Mouse (Mus musculus) liver, adult 2 months (tissue): Measurements from ENCODE around the gene Nlrp3. TPM values are rescaled to one million over a fixed set of nuclear protein-coding genes. Genes with fewer than 3 reads are reported as not detected.

ENCODE experiments used
- DNase-seq: peaks from one replicate; pipeline ENCODE4 v3.0.0-alpha.2; 2011; ENCODE audit warnings: low read depth, low spot score; ENCODE audit errors: extremely low read depth
- H3K27ac ChIP-seq: fragments of 200-500 bp; replicated peaks from 2 replicates; pipeline ENCODE4 v1.5.1; 2012; ENCODE audit warnings: low read depth, mild to moderate bottlenecking, control low read depth, inconsistent platforms, low read length; ENCODE audit not compliant: insufficient read depth
- H3K27me3 ChIP-seq: fragments of 200-500 bp; 2 replicates; pipeline ENCODE4 v1.6.1; 2012; ENCODE audit warnings: mild to moderate bottlenecking, moderate library complexity, low read length, inconsistent platforms; ENCODE audit not compliant: control insufficient read depth, insufficient read depth
- H3K36me3 ChIP-seq: fragments of 200-500 bp; 2 replicates; pipeline ENCODE4 v1.6.1; 2012; ENCODE audit warnings: low read length, inconsistent platforms; ENCODE audit not compliant: control insufficient read depth, insufficient read depth
- H3K4me1 ChIP-seq: fragments of 200-500 bp; 2 replicates; pipeline ENCODE4 v1.6.1; 2011; ENCODE audit warnings: low read length; ENCODE audit not compliant: control insufficient read depth, insufficient read depth
- H3K4me3 ChIP-seq: fragments of 200-500 bp; 2 replicates; pipeline ENCODE4 v1.5.1; 2011; ENCODE audit warnings: low read depth, mild to moderate bottlenecking, control low read depth, low read length, moderate library complexity; ENCODE audit not compliant: insufficient read depth
- H3K79me2 ChIP-seq: fragments of 200-500 bp; 2 replicates; pipeline ENCODE4 v1.6.1; 2012; ENCODE audit warnings: inconsistent platforms, mild to moderate bottlenecking, low read length, moderate library complexity; ENCODE audit not compliant: control insufficient read depth, insufficient read depth
- H3K9ac ChIP-seq: fragments of 200-500 bp; 2 replicates; pipeline ENCODE4 v1.6.1; 2012; ENCODE audit warnings: low read depth, mild to moderate bottlenecking, control low read depth, inconsistent platforms, low read length
- CTCF ChIP-seq: fragments of 200-500 bp; IDR thresholded peaks from 2 replicates; pipeline ENCODE4 v1.5.1; 2011; ENCODE audit warnings: low read depth, low read length, control low read depth
- POLR2A ChIP-seq: fragments of 200-500 bp; IDR thresholded peaks from 2 replicates; pipeline ENCODE4 v1.6.1; 2011; ENCODE audit warnings: low read length, control low read depth; ENCODE audit not compliant: insufficient read depth; ENCODE audit errors: extremely low read depth
- WGBS: fragments of 180-500 bp; shearing (Covaris S2); methylation state at CpG from one replicate; pipeline ENCODE4 v1.1.7; 2018; 5-methylcytosine and 5-hydroxymethylcytosine counted together
- polyA plus RNA-seq: library from polyadenylated mRNA; depleted of rRNA; stranded (reverse); fragments of >200 nt; gene quantifications from 2 replicates; pipeline ENCODE4 v1.2.3, GENCODE M21; 2012; rRNA removed
- total RNA-seq: library from RNA; depleted of rRNA; stranded (reverse); fragments of >200 nt; gene quantifications from 2 replicates; pipeline ENCODE4 v1.2.3, GENCODE M21; 2014; rRNA removed

Nlrp3 gene
- total RNA-seq, result 0.55 and 0.60 TPM in 2 replicates
- 0.14 and 0.44 TPM in 2 replicates for polyA plus RNA-seq

GRCm38 (mm10) chr11:59541324-59541723 lies at the start of gene Nlrp3:
Gene Nlrp3 (plus strand): TSS chr11:59541568.
- TF ChIP-seq POLR2A, result no peak
- TF ChIP-seq CTCF, result no peak
- WGBS, result 74% methylated on average over 3 of the region's 3 CpGs
- Histone ChIP-seq H3K4me3 (peak within 1 kb of the TSS; percentile 33; the same call in 1 of the 2 replicates), H3K79me2 (no peaks in the 10 kb centered on the region), H3K27me3 (no peaks in the 10 kb centered on the region), H3K9ac (no peak within 1 kb of the TSS), H3K27ac (peak within 1 kb of the TSS; percentile 19; the same call in 1 of the 2 replicates), H3K36me3 (no peaks in the 10 kb centered on the region), H3K4me1 (no peaks in the 10 kb centered on the region)
- peak; percentile 29 for DNase-seq

DNA sequence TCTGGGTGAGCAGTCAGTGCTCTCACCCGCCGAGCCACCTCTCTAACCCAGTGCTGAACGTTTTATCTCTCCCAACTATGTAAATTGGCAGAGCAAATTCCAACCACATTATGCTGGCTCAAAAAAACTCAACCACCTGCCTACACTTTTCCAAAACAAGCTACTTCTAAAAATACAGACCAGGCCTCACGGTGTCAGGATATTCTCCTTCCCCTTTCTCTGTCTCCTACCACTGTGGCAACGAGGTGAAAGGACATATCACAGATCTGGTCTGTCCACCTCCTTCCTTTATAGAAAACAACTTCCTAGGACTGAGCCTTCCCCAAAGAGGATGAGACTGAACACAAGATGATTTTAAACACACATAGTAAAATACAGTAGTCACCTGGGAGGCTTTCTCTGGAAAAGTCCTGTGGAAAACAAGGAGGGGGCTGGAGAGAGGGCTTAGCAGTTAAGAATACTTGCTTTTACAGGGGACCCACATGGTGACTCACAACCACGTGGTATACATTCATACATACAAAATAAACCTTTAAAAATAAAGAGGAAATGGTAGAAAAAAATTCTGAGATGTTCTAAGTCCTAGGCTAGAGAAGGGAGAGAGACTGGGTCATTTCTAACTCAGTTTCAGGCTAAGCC lies 44.6 kb upstream of the Nlrp3 start:
- Histone ChIP-seq H3K4me1 (no peaks in the 10 kb centered on the region), H3K4me3 (no peak overlapping the region), H3K36me3 (peaks cover 46% of the 10 kb centered on the region), H3K9ac (no peak overlapping the region), H3K27ac (no peak overlapping the region), H3K79me2 (no peaks in the 10 kb centered on the region), H3K27me3 (no peaks in the 10 kb centered on the region)
- TF ChIP-seq CTCF, result no peak
- TF ChIP-seq POLR2A, result no peak
- no peak for DNase-seq
- 75% methylated on average over 6 of the region's 6 CpGs for WGBS

DNA sequence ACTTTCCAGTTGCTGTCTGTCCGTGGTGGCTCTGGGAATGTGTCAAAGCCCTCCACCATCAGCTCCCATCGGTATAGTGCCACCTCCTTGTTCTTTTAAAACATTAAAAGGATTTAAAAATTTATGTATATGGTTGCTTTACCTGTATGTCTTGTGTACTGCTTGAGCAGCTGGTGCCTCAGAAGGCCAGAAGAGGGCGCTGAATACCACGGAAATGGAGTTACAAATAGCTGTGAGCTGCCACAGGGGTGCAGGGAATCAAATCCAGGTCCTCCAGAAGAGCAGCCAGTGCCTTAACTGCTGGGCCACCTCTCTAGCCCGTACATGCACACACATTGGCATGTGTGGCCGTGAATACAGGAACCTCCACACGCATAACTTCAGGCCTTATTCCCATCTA lies 43.6 kb upstream of the Nlrp3 start:
- no peak; the same call in 1 of the 2 replicates for TF ChIP-seq CTCF
- no peak for TF ChIP-seq POLR2A
- H3K4me3 ChIP-seq, result no peak overlapping the region
- no peak for DNase-seq
- H3K4me1 ChIP-seq, result no peaks in the 10 kb centered on the region
- no peak overlapping the region for H3K27ac ChIP-seq
- 94% methylated on average over 7 of the region's 7 CpGs for WGBS
- no peaks in the 10 kb centered on the region for H3K27me3 ChIP-seq
- H3K79me2 ChIP-seq, result no peaks in the 10 kb centered on the region
- H3K36me3 ChIP-seq, result peaks cover 47% of the 10 kb centered on the region
- H3K9ac ChIP-seq, result no peak overlapping the region

DNA sequence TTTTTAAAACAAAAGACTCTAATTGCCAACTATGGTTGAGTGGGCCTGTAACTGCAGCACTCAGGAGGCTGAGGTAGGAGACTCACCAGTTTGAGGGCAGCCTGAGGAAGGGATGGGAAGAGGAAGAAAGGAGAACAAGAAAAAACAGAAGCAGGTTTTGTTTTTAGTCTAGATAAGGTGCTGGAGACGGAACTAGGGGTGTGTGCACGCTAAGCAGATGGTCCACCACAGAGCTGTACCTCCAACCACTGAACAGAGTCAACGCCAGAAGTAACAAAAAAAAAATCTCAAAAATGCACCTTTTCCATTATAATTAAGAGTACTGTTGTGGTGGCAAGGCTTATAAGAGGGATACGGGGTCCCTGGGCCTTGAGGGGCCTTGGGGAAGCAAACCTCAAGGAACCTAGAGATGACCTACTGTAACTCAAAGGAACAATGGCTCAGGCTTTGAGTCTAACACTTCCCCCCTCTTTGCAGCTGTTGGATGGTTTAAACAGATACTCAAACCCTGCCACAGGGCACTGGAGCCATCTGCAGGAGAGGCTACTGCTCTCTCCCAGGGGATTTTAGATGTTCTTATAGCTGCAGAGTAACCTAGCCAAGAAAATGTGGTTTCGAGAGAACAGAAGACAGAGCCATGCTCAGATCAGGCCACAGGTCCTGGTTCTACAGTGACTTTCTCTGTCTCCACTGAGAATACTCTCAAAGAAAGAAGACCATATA lies 39.2 kb upstream of the Nlrp3 start:
- no peak for TF ChIP-seq POLR2A
- TF ChIP-seq CTCF, result no peak
- no peak overlapping the region for H3K27ac ChIP-seq
- 96% methylated on average over 5 of the region's 5 CpGs for WGBS

GRCm38 (mm10) chr11:59505351-59505838 lies 36.0 kb upstream of the Nlrp3 start:
- H3K4me1 ChIP-seq, result peaks cover 6% of the 10 kb centered on the region; the same call in 1 of the 2 replicates
- no peak for TF ChIP-seq POLR2A
- TF ChIP-seq CTCF, result no peak
- H3K79me2 ChIP-seq, result no peaks in the 10 kb centered on the region
- H3K27ac ChIP-seq, result peak overlapping the region; percentile 50
- H3K36me3 ChIP-seq, result peaks cover 20% of the 10 kb centered on the region
- DNase-seq, result peak; percentile 40
- peak overlapping the region; percentile 95 for H3K9ac ChIP-seq
- peak overlapping the region; percentile 68 for H3K4me3 ChIP-seq
- WGBS, result 2% methylated on average over 21 of the region's 21 CpGs
- H3K27me3 ChIP-seq, result no peaks in the 10 kb centered on the region

More for the DNA sequence above, 39.2 kb upstream of the Nlrp3 start:
- H3K79me2 ChIP-seq, result no peaks in the 10 kb centered on the region
- H3K4me3 ChIP-seq, result no peak overlapping the region
- H3K4me1 ChIP-seq, result peaks cover 6% of the 10 kb centered on the region; the same call in 1 of the 2 replicates
- H3K36me3 ChIP-seq, result peaks cover 42% of the 10 kb centered on the region
- H3K27me3 ChIP-seq, result no peaks in the 10 kb centered on the region
- DNase-seq, result no peak
- H3K9ac ChIP-seq, result no peak overlapping the region
